Mouse (Mus musculus) ES-Bruce4 (cell line): ENCODE measurements around the gene Exoc3.

Source experiments
- CTCF ChIP-seq: IDR thresholded peaks from one replicate; pipeline ENCODE4 v1.8.1; 2011; ENCODE audit warnings: low read depth, low read length
- POLR2A ChIP-seq: IDR thresholded peaks from one replicate; pipeline ENCODE4 v1.8.1; 2011; ENCODE audit warnings: low read length; ENCODE audit not compliant: insufficient read depth

DNA sequence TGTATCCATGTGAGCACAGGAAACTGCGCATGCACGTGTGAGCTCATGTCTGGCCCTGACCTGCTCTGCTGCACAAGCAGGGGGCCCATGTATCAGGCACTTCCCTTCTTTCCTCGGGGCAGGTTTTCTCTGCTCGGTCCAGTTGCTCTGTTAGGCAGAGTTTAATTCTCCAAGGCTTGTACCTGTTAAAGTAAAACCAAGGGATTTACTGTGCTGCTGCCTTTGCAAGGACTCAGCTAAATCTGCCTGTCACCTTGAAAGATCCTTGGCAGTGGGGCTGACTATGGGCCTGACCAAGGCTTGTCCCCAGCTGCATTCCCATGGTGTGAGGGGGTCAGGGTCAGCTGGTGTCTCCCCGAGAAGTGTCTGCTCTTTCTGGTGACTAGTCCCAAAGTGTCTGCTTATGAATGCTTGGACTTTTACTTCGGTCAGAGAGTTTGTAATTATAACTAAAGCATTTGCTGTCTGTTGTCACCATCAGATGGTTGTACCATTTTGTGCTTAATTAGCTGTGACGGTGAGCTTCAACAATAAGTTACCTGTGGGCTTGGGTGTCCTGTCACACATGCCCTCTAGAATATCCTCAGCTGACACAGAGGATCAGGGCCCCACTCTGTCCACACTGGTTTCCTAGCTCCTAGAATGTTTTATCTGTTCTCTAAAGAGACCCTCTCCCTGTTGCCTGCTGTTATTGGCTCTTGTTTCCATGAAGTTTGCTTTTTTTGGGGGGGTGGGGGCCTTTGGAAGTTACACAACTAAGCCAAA lies 64.2 kb downstream of the Exoc3 start:
- TF ChIP-seq CTCF (no peak), POLR2A (no peak)
